Mouse (Mus musculus) neural tube, embryonic 15.5 days (tissue): Measurements from ENCODE around the gene Etfrf1. TPM values are rescaled to one million over a fixed set of nuclear protein-coding genes. Genes with fewer than 3 reads are reported as not detected.

ENCODE experiments used
- ATAC-seq: fragments of 200-750 bp; cut with Nextera tagmentation; 2 replicates; pipeline ENCODE4 v1.8.0; 2017; ENCODE audit warnings: mild to moderate bottlenecking, moderate TSS enrichment, moderate library complexity; ENCODE audit not compliant: low FRiP score
- H3K27ac ChIP-seq: fragments of 300-500 bp; sonication (generic); replicated peaks from 2 replicates; pipeline ENCODE4 v1.5.1; 2015; ENCODE audit warnings: mild to moderate bottlenecking, inconsistent platforms
- H3K27me3 ChIP-seq: fragments of 300-500 bp; sonication (generic); replicated peaks from 2 replicates; pipeline ENCODE4 v1.6.1; 2015; ENCODE audit warnings: inconsistent platforms
- H3K36me3 ChIP-seq: fragments of 300-500 bp; sonication (generic); 2 replicates; pipeline ENCODE4 v1.6.1; 2015; ENCODE audit warnings: inconsistent platforms
- H3K4me1 ChIP-seq: fragments of 300-500 bp; sonication (generic); 2 replicates; pipeline ENCODE4 v1.6.1; 2015; ENCODE audit warnings: inconsistent platforms
- H3K4me2 ChIP-seq: fragments of 300-500 bp; sonication (generic); 2 replicates; pipeline ENCODE4 v1.6.1; 2015; ENCODE audit warnings: inconsistent platforms, mild to moderate bottlenecking, moderate library complexity
- H3K4me3 ChIP-seq: fragments of 300-500 bp; sonication (generic); replicated peaks from 2 replicates; pipeline ENCODE4 v1.5.1; 2015; ENCODE audit warnings: mild to moderate bottlenecking, inconsistent platforms
- H3K9ac ChIP-seq: fragments of 300-500 bp; sonication (generic); replicated peaks from 2 replicates; pipeline ENCODE4 v1.6.1; 2015; ENCODE audit warnings: mild to moderate bottlenecking, inconsistent platforms
- H3K9me3 ChIP-seq: fragments of 300-500 bp; sonication (generic); replicated peaks from 2 replicates; pipeline ENCODE4 v1.6.1; 2016; ENCODE audit warnings: inconsistent platforms
- WGBS: fragments of 180-500 bp; shearing (Covaris S2); methylation state at CpG from one replicate; pipeline ENCODE4 v1.1.7; 2015; ENCODE audit warnings: mixed read lengths; 5-methylcytosine and 5-hydroxymethylcytosine counted together
- polyA plus RNA-seq: library from polyadenylated mRNA; unstranded; fragments of >200 nt; fragmentation: Nextera tagmentation; extraction: Ambion mirVana; gene quantifications from 2 replicates; pipeline ENCODE4 v1.2.1, GENCODE M21; 2015

Gene Etfrf1
- polyA plus RNA-seq, 1 experiment from 2014 or later = 24.0 TPM

GRCm38 (mm10) chr6:145235367-145235766 lies 24.4 kb downstream of the Etfrf1 start:
- H3K4me3 ChIP-seq = no peak overlapping the region
- 84% methylated on average over 6 of the region's 6 CpGs for whole genome bisulfite sequencing
- no peaks in the 10 kb centered on the region for H3K27me3 ChIP-seq
- no peak overlapping the region for H3K9ac ChIP-seq
- no peaks in the 10 kb centered on the region for H3K9me3 ChIP-seq
- ATAC-seq = no peak
- H3K4me1 ChIP-seq = no peaks in the 10 kb centered on the region
- H3K27ac ChIP-seq = no peak overlapping the region
- no peak overlapping the region for H3K4me2 ChIP-seq
- H3K36me3 ChIP-seq = peaks cover 13% of the 10 kb centered on the region

- Histone ChIP-seq H3K4me2 (no peak overlapping the region), H3K27me3 (no peaks in the 10 kb centered on the region)
- ATAC-seq = no peak
Observed at GRCm38 (mm10) chr6:145237148-145237547, 26.2 kb downstream of the Etfrf1 start.

GRCm38 (mm10) chr6:145240285-145240684 lies 29.4 kb downstream of the Etfrf1 start:
- ATAC-seq = no peak
- Histone ChIP-seq H3K4me1 (no peaks in the 10 kb centered on the region), H3K9me3 (no peaks in the 10 kb centered on the region), H3K4me2 (no peak overlapping the region), H3K36me3 (peaks cover 14% of the 10 kb centered on the region), H3K27me3 (no peaks in the 10 kb centered on the region), H3K27ac (no peak overlapping the region), H3K9ac (no peak overlapping the region), H3K4me3 (no peak overlapping the region)
- 90% methylated on average over 6 of the region's 6 CpGs for WGBS

More at GRCm38 (mm10) chr6:145237148-145237547, 26.2 kb downstream of the Etfrf1 start:
- peaks cover 8% of the 10 kb centered on the region for H3K36me3 ChIP-seq
- no peak overlapping the region for H3K4me3 ChIP-seq
- H3K4me1 ChIP-seq = no peaks in the 10 kb centered on the region
- no peak overlapping the region for H3K9ac ChIP-seq
- whole genome bisulfite sequencing = 87% methylated on average over 4 of the region's 4 CpGs
- H3K9me3 ChIP-seq = no peaks in the 10 kb centered on the region
- no peak overlapping the region for H3K27ac ChIP-seq

GRCm38 (mm10) chr6:145242521-145242920 lies 31.6 kb downstream of the Etfrf1 start:
- H3K4me3 ChIP-seq = no peak overlapping the region
- ATAC-seq = no peak
- H3K27me3 ChIP-seq = no peaks in the 10 kb centered on the region
- peaks cover 17% of the 10 kb centered on the region for H3K36me3 ChIP-seq
- WGBS = 64% methylated on average over 1 of the region's 1 CpGs
- H3K9me3 ChIP-seq = no peaks in the 10 kb centered on the region
- no peak overlapping the region for H3K4me2 ChIP-seq
- H3K4me1 ChIP-seq = peaks cover 5% of the 10 kb centered on the region
- H3K9ac ChIP-seq = no peak overlapping the region
- no peak overlapping the region for H3K27ac ChIP-seq

GRCm38 (mm10) chr6:145246841-145247240 lies 35.9 kb downstream of the Etfrf1 start:
- Histone ChIP-seq H3K9me3 (no peaks in the 10 kb centered on the region), H3K4me3 (no peak overlapping the region), H3K4me2 (no peak overlapping the region), H3K4me1 (peaks cover 28% of the 10 kb centered on the region), H3K9ac (no peak overlapping the region), H3K27ac (no peak overlapping the region), H3K36me3 (peaks cover 11% of the 10 kb centered on the region; the same call in 1 of the 2 replicates), H3K27me3 (no peaks in the 10 kb centered on the region)
- 84% methylated on average over 5 of the region's 5 CpGs for WGBS
- no peak for ATAC-seq

GRCm38 (mm10) chr6:145247886-145248285 lies 37.0 kb downstream of the Etfrf1 start:
- WGBS = 69% methylated on average over 3 of the region's 3 CpGs

GRCm38 (mm10) chr6:145249291-145250184 lies 38.6 kb downstream of the Etfrf1 start:
- Histone ChIP-seq H3K9ac (peak overlapping the region; percentile 89), H3K27ac (peak overlapping the region; percentile 87), H3K4me2 (peak overlapping the region; percentile 78), H3K36me3 (peaks cover 6% of the 10 kb centered on the region; the same call in 1 of the 2 replicates), H3K9me3 (no peaks in the 10 kb centered on the region), H3K27me3 (no peaks in the 10 kb centered on the region), H3K4me3 (peak overlapping the region; percentile 89), H3K4me1 (peaks cover 28% of the 10 kb centered on the region)
- peak; percentile 70 for ATAC-seq
- WGBS = 1% methylated on average over 72 of the region's 124 CpGs

More at GRCm38 (mm10) chr6:145247886-145248285, 37.0 kb downstream of the Etfrf1 start:
- Histone ChIP-seq H3K36me3 (peaks cover 11% of the 10 kb centered on the region; the same call in 1 of the 2 replicates), H3K4me3 (peak overlapping the region; percentile 12), H3K9ac (no peak overlapping the region), H3K4me2 (peak overlapping the region; percentile 78), H3K27ac (no peak overlapping the region), H3K4me1 (peaks cover 28% of the 10 kb centered on the region), H3K27me3 (no peaks in the 10 kb centered on the region), H3K9me3 (no peaks in the 10 kb centered on the region)
- ATAC-seq = no peak

GRCm38 (mm10) chr6:145250185-145250791 lies 39.4 kb downstream of the Etfrf1 start, which contains the start of gene Kras:
TSS of gene Kras (minus strand) at chr6:145250239.
- under 1% methylated on average over 69 of the region's 83 CpGs for WGBS

GRCm38 (mm10) chr6:145250820-145251219 lies 39.9 kb downstream of the Etfrf1 start:
- Histone ChIP-seq H3K4me3 (peak overlapping the region; percentile 89), H3K27me3 (no peaks in the 10 kb centered on the region), H3K36me3 (no peaks in the 10 kb centered on the region), H3K27ac (peak overlapping the region; percentile 87), H3K4me2 (peak overlapping the region; percentile 78), H3K4me1 (peaks cover 28% of the 10 kb centered on the region), H3K9me3 (no peaks in the 10 kb centered on the region), H3K9ac (peak overlapping the region; percentile 89)
- peak; percentile 25; the same call in 1 of the 2 replicates for ATAC-seq
- 8% methylated on average over 16 of the region's 16 CpGs for WGBS

More at GRCm38 (mm10) chr6:145250185-145250791, 39.4 kb downstream of the Etfrf1 start, which contains the start of gene Kras:
- peaks cover 28% of the 10 kb centered on the region for H3K4me1 ChIP-seq
- peak; percentile 91 for ATAC-seq
- H3K4me3 ChIP-seq = peak within 1 kb of the TSS; percentile 89
- H3K4me2 ChIP-seq = peak within 1 kb of the TSS; percentile 78
- 0 out of 2 replicates have a peak, but pooled peaks cover 3% of the 10 kb centered on the region for H3K36me3 ChIP-seq
- no peaks in the 10 kb centered on the region for H3K9me3 ChIP-seq
- peak within 1 kb of the TSS; percentile 89 for H3K9ac ChIP-seq
- H3K27ac ChIP-seq = peak within 1 kb of the TSS; percentile 87
- H3K27me3 ChIP-seq = no peaks in the 10 kb centered on the region

GRCm38 (mm10) chr6:145255952-145256700 lies 45.2 kb downstream of the Etfrf1 start:
- Histone ChIP-seq H3K27me3 (no peaks in the 10 kb centered on the region), H3K4me2 (no peak overlapping the region), H3K4me3 (no peak overlapping the region), H3K36me3 (no peaks in the 10 kb centered on the region), H3K27ac (no peak overlapping the region), H3K9me3 (no peaks in the 10 kb centered on the region), H3K4me1 (peaks cover 7% of the 10 kb centered on the region; the same call in 1 of the 2 replicates), H3K9ac (no peak overlapping the region)
- no peak for ATAC-seq
- 90% methylated on average over 13 of the region's 13 CpGs for WGBS

GRCm38 (mm10) chr6:145256701-145257073 lies 45.8 kb downstream of the Etfrf1 start:
- 43% methylated on average over 2 of the region's 2 CpGs for WGBS
- no peaks in the 10 kb centered on the region for H3K36me3 ChIP-seq
- H3K9ac ChIP-seq = no peak overlapping the region
- no peak overlapping the region for H3K4me2 ChIP-seq
- peaks cover 1% of the 10 kb centered on the region; the same call in 1 of the 2 replicates for H3K4me1 ChIP-seq
- no peak for ATAC-seq
- H3K4me3 ChIP-seq = no peak overlapping the region
- H3K27me3 ChIP-seq = no peaks in the 10 kb centered on the region
- no peak overlapping the region for H3K27ac ChIP-seq
- H3K9me3 ChIP-seq = no peaks in the 10 kb centered on the region
